Mouse (Mus musculus): ENCODE data around the gene Gsk3b.
"Not testable (repeated sequence)": the region's sequence is repeated elsewhere in the genome, so short reads cannot be mapped to it uniquely, and the experiment has no call there.

The Gsk3b gene

DNA sequence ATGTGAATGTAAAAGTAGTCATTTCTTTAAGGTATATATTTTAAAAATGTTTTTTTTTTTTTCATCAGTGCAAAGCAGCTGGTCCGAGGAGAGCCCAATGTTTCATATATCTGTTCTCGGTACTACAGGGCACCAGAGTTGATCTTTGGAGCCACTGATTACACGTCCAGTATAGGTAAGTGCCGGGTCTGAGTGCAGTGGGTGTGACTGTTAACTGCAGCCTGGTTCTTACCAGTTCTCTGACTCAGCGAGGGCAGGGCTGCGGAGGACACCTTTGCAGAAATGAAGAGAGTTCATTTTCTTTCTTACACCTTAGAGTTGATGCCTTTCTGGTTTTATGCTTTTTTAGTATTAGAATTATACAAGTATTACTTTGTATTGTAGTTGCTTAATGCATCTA, 102.7 kb downstream of the Gsk3b start:
- no peak for DNase-seq

DNA sequence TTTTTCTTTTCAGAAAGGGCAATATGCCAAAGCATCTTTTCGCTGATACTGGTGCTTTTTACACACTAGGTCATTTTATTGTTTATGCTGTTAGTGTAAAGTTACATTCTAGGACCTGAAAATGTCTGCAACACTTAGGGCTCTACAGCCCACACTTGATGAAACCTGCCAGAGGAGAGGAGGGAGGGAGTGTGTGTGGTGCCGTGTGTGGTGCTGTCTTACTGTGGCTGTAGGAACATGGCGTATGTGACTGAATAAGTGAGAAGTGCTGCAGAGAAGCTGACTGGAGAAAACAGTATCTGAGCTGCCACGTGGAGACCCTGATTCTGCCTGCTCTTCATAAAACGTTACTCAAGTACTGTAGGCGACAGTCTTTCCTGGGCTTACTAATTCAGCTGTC, 103.8 kb downstream of the Gsk3b start:
- no peak for DNase-seq

DNA sequence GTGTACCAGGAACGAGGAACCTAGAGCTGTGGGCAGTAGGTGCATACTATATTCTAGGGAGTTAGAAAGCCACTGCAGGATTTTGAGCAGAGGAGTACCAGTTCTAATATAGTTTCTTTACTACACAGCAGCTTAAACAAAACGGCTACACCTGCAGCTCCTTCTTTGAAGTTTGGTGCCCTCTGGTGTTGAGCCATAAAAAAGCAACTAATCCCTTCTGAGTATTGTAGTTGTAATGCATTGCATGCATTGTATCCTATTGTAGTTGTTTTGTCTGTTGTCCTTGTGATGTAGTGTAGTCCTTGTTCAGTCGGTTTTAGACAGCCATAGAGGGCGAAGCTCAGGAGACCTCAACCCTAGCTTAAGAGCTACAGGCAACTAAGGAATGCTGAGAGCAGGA, 108.5 kb downstream of the Gsk3b start:
- DNase-seq: peak; percentile 77

DNA sequence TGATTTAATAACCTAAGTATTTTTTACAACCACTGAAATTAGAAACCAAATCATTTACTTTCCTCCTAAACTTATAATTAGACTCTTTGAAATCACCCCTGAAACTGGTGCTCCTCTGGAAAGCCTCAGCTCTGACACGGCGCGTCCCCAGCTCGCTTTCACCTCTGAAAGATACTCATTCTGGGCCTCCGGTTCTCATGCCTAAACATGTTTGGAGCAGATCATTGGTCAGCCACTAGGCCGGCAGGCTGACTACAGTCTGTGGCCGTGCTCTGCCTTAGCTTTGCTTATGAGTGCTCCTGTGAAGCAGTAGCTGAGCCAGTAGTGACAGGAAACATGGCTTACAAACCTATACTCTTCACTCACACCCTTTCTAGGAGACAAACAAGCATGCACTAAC, 116.5 kb downstream of the Gsk3b start:
- DNase-seq: no peak

DNA sequence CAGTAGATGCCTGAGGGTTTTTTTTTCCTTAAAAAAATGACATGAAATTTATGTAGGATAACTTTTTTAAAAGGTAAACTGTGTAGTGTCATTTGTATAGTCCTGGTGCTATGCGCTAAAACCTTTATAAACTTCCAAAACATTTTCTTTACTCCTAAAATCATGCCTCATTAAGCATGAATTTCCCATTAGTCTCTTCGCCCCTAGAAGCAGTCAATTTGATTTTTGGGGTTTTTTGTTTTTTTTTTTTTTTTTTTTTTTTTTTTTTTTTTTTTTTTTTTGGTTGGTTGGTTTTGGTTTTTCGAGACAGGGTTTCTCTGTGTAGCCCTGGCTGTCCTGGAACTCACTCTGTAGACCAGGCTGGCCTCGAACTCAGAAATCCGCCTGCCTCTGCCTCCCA, 133.7 kb downstream of the Gsk3b start:
- DNase-seq: not testable (repeated sequence)

DNA sequence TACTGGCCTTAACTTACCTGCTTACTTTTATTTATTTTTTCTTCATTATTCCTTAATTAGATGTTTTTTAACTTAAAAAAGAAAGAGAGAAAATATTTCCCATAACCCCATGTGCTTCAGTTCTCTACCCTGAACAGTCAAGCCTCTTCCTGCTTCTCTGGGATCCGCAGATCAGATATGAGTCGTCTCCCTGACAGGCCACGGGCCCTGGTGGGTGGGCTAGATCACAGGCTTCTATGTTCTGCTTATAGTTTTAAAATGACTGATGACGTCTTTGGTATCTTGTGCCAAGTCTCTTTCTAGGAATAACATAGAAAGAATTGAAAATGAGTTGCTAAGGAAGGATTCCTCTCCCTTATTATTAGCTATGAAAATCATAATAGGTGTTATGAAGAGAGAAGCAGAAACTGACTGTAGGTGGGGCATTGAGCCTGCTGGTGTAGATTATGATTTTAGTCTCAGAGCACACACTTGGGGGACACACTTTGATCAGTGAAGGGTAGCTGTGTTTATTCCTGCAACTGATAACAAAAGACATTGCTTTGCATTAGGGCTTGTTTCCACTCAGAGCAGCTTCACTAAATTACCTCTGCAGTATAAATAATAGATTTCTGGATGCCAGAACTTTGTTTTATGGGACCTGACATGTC, 148.3 kb downstream of the Gsk3b start:
- DNase-seq: no peak

DNA sequence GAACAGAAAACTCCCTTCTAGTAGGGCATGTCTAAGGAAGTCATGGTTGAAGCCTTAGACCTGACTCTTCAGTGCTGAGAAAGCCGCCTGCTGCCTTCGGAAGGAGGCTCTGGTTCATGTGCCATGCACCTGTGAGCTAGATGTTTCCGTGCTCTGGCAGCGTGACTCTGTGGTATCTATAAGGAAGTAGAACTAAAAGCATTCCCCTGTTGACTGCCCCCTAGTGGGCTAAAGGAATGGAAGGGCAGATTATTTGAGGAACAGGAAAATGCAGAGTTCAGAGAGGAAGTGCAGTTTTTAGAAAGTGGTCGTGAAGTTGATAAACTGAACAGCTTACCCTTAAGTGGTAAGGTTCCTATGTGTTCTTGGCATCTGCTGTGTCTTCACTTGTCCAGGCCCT, 150.9 kb downstream of the Gsk3b start:
- DNase-seq: peak; percentile 52

DNA sequence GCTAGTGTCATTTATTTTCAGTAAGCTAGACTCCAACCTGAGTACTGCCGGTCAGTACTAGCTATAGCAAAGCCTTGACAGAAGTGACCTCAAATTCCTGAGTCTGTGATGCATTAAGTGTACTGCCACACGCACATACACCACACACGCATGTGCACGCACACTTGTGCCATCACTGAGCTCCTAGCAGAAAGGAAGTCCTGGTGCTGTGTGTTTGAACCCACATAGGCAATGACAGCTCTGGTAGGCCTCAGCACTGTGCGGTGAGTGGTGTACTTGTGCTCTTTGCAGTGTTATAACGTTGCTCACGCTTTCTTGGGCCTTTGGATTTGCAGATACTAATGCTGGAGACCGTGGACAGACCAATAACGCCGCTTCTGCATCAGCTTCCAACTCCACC, 151.4 kb downstream of the Gsk3b start:
- DNase-seq: no peak

DNA sequence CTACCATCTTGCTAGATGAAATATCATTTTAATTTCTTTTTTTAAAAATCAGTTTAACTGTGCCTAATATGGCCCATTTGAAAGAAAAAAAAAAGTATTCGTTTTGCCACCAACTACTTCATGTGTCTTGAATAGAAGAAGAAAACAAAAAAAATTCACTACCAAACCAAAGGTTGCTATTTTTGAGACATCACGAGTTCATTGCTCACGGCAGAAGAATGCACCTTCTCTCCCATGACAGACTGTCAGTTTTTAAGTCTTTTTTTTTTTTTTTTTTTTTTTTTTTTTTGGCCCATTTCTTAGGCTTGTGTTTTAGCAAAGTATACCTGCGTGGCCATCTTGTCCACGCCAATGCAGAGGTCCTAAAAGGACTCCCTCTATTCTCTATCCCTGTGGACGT, 155.3 kb downstream of the Gsk3b start:
- no peak for DNase-seq

DNA sequence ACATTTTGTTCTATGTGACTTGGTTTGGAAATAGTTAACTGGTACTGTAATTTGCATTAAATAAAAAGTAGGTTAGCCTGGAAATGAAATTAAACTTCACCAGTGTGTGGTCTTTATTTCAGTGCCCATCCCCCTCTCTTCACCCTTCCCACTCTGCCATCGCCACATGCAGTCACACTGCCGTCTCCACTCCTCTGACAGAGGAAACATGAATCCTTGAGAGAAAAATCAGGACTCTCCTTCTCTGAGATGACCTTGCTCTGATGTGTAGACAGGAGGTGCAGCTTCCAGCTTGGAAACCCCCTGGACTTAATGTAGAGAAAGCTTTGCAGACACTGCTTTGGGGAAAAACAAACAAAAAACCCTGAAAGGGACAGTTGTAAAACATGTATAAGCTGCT, 156.6 kb downstream of the Gsk3b start:
- no peak for DNase-seq

DNA sequence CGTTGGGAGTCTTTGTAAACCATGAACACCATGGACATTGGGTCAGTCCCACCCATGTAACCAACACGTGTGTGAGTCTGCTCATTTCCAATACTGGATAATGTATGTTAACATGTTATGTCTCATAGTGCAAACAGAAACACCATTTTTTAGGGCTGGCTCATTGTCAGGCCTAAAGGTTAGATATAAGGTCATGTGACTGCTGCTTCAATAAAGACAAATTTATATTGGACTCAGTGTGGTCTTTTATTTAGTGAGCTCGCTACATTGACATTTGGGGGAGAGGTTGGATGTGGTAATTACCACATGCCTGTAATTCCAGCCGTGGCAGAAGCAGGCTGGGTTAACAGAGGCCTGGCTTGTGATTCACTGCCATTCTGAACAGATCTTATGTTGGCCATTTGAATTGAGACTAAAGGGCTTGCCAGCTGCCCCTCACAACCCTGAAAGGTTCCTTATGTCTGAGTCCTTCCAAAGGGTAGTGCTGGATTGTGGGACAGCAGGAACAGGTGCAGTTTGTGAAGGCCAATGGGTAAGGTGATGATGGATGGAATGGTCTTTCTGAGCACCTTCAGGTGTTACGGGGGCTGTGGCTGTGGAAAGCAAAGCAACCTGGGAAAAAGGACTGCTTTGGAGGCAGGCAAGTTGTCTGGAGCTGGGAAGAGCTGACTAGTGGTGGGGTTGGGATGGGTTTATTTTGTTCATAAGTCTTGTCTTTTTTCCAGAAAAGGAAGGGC, 157.2 kb downstream of the Gsk3b start:
- no peak for DNase-seq

DNA sequence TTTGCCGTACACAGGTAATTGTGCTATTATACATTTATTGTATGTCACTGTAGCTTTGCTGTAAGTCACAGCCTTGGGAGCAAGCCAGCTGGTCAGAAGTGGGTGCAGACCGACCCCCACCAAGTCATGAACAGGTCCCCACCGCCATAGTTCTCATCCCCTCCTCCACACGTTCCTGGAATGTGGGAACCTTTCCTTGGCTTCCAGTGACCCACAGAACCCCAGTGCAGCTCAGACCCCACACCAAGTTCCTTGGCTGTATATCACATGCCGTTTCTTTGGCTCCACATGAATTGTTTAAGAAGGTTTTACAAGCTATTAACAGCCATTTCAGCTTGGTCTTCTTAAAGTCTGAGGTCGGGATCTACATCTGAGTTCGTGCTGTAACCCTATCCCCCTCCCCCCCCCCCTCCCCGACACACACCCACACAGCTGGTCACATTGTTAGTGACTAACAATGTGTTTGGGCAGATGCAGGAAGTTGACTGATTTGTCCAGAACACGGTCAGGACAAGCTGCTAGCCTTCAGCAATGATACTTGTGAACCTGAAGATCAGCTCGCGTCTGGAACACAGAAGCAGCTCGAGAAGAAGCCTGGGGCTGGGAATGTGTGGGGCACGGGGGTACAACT, 159.6 kb downstream of the Gsk3b start:
- DNase-seq: no peak

DNA sequence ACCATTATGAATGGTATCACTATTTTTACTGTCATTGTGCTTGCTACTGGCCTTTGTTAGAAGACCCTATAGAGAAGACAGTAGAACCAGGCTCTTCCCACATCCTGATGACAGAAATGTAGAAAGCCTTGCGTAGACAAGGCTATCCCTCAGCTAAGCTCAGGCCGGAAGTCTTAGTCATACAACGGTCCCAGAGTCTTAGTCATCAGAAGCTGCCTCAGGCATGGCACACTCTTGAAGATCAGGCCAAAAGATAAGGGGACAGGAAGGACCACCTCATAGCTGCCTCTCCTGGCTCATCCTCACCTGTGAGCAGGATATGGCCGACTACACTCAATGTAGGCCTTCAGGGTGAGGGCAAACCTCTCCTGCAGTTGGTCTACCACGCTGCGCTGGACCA, 161.7 kb downstream of the Gsk3b start:
- no peak for DNase-seq

DNA sequence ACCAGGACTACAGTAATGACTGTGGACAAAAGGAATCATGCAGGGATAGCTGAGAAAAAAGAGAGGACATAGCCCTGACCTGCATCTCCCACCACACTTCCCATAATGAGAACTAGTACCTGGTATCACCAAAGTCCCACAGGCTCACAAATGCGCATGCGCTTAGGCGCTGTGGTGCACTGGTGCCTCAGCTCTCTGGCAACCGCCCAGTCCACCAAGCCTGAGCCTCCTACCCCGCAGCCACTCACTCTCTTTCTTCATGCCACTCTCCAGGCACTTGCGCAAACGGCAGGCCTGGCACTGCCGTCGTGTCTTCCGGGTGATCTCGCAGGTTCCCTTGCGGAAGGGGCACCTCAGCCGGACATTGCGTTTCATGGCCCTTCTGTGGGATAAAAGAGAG, 165.2 kb downstream of the Gsk3b start:
- no peak for DNase-seq

DNA sequence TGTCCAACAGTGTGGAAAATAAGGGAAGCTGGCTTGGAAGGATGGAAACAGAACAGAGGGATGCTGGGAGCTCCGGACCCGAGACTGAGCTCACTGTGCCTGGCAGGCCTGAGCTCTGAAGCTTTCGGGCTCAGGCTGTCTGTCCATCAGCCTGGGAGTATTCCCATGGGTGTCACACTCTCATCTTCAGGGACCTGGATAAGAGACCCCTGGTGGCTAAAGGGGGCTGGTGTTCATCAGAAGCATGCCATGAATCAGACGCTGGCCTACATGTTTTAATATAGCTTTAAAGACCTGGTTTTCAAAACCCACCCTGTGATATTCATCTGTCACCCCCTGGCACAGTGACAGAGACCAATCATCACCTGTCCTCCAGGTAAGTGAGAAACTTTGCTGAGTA, 166.3 kb downstream of the Gsk3b start:
- peak; percentile 25 for DNase-seq

DNA sequence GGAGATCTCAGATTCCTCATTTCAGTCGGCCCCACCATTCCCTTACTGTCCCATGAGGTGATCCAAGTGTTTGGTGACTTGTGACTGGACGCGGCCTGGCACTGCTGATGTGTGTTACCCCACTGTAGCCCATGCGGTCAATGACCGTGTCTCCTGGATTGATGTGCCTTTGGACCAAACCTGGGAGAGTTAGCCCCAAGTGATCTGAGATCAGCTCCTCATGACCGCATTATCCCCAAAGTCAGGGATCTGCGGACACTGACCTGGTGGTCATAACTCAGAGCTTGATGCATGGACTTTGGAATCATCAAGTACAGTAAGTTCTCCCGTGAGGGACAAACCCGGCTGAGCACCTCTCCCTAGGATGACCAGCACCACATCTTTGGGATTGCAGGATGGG, 167.1 kb downstream of the Gsk3b start:
- no peak for DNase-seq

DNA sequence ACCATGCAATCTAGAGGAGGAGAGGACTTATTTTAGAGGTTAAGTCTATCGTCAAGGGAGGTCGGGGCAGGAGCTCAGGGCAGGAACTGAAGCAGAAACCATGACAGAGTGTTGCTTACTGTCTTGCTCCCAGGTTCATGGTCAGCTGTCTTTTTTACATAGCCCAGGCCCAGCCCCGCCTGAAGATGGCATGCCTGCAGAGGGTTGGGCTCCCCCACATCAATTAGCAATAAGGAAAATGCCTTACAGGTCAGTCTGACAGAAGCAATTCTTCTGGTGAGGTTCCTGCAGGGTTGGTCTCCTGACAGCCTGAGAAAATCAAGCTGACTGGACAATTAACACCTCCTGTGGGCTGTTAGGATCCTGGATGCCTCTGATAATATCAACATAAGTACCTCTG, 182.8 kb downstream of the Gsk3b start:
- no peak for DNase-seq

DNA sequence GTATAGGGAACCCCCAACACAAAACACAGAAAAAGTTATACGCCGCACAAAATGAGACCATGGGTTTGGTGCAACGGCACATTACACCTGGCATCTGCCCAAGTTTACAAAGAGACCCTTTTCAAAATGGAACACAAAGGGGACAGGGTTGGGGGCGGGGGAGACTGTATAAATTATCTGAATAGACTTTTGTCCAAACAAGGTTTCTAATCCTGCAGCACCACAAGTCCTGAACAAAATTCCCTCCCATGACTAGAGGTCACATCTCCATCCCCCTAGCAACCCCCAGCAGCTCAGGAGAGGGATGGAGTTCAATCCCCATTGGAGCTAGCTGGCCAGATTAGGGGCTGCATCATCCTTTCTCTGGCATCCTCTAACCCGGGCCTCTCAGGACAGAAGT, 183.7 kb downstream of the Gsk3b start:
- DNase-seq: no peak

DNA sequence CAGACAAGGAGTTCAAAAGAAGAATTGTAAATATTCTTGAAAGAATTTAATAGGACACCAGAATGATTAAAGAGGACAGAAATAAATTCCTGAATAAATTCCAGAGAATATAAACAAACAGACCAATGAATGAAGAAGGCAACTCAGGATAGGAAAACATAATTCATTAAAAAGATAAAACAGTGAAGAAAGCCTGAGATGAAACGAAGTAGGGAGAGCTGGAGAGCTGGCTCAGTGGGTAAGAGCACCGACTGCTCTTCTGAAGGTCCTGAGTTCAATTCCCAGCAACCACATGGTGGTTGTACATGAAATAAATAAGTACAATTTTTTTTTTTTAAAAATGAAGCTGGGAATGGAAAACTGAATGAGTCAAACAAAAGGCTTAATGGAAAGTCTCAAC, 185.9 kb downstream of the Gsk3b start:
- no peak for DNase-seq

DNA sequence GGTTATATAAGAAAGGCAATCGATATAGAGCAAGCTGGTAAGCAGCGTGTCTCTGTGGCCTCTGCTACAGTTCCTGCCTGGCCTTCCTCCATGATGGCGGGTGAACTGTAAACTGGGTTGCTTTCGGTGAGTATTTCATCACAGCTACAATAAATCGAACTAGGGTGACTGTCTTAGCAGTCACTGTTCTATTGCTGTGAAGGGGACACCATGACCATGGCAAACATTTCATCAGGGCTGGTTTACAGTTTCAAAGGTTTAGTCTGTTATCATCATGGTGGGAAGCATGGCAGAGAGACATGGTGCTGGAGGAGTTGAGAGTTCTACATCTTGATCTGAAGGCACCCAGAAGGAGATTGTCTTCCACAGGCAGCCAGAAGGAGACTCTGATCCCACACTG, 191.0 kb downstream of the Gsk3b start:
- no peak for DNase-seq

DNA sequence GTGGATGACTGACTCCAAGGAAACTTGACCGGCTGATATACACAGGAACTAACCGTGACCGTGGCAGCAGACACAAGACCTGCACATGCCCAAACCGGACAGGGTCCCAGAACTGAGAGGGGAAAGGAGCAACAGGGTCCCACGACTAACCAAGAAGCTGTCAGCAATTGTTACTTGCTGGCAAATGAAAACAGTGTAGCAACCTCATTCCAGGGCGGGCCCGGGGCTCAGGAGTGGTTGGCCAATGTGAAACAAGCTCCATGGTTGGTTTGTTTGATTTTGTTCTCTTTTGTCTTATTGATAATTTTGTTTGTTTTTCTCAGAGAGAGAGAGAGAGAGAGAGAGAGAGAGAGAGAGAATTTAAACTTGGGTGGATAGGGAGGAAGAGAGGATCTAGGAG, 192.2 kb downstream of the Gsk3b start:
- no peak for DNase-seq

DNA sequence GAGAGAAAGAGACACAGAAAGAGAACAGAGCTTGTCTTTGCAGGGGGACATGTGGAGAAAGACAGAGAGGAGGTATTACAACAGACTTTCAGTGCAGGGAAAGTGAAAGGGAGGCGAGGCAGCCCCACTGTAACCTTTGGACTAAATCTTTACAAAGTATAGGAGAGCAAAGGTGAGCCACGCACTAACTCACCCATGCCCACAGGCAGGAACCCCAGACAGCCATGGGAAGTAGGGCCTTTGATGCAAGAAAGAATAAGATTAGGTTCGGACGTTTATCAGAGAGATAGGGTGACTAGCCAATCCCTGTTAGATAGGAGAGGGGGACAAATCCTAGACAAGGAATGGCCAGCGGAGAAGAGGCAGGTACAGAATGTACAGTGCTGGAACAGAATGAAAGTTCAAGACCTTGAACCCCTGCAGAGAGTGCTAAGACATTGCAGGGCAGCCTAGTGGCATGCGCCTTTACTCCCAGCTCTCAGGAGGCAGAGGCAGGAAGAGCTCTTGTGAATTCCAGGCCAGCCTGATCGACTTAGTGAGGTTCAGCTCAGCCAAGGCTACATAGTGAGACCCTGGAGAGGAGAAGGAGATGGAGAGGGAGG, 193.9 kb downstream of the Gsk3b start:
- DNase-seq: no peak

DNA sequence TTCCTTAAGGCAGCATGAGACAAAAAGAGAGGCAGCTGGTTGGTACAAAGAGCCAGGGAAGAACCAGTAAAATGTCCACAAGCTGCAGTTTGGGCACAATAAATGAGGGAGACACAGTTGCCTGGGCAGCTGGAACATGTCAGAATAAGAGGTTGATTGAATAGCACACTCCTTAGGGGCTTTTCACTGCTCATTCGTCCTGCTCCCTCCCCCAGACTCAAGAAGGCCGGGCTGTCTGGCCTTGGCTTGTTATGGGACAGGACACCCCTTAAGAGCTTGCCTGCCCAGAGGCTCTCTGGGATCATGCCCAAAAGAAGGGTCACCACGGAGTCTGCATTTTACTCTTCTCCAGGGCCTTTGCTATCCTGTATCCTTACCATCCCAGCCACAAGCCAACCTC, 194.5 kb downstream of the Gsk3b start:
- no peak for DNase-seq

DNA sequence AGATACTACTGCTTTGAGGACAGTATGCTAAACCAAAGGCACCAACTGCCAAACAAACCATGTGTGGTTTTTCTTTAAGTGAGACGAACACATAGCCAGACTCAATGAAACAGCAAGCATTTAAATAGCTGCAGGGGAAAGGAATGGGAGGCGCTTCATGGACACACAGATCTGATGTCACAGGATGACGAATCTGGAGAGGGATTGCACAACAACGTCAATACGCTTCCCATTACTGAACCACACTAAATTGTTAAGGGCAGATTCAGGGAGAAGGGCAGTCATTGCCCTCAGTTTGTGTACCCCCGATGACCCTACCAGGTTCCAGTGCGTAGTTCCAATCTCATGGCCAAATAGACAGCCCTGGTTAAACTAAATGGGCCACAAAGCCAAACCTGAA, 197.0 kb downstream of the Gsk3b start:
- DNase-seq: no peak

Measured in retina, postnatal 1 day (tissue).